Mouse (Mus musculus) ES-E14 (cell line): ENCODE data around the gene Epha5. TPM values are rescaled to one million over a fixed set of nuclear protein-coding genes. Genes with fewer than 3 reads are reported as not detected.

Source experiments
- DNase-seq: peaks from one replicate; pipeline ENCODE4 v3.0.0-alpha.2; 2013; ENCODE audit warnings: low read depth, low spot score
- H3K27ac ChIP-seq: 2 replicates; pipeline ENCODE4 v1.5.1; 2012; ENCODE audit warnings: low read depth, mild to moderate bottlenecking, low read length, moderate library complexity, mixed read lengths; ENCODE audit not compliant: poor library complexity, insufficient read depth, severe bottlenecking
- H3K36me3 ChIP-seq: 2 replicates; pipeline ENCODE4 v1.6.1; 2012; ENCODE audit warnings: mild to moderate bottlenecking, low read length, moderate library complexity, mixed read lengths; ENCODE audit not compliant: control insufficient read depth, poor library complexity, insufficient read depth, severe bottlenecking
- H3K4me1 ChIP-seq, 2 experiments: fragments of 150-350 bp in 1 of 2; sonication (generic) in 1 of 2; 2 replicates each; pipeline ENCODE4 v1.6.1; 2012; ENCODE audit warnings: low read length in 2 of 2, mild to moderate bottlenecking in 1 of 2, mixed read lengths in 1 of 2; ENCODE audit not compliant: control insufficient read depth in 2 of 2, insufficient read depth in 2 of 2, poor library complexity in 1 of 2
- H3K4me3 ChIP-seq, 2 experiments: fragments of 150-350 bp in 1 of 2; sonication (generic) in 1 of 2; 2 replicates each; pipeline ENCODE4 v1.5.1; 2012; ENCODE audit warnings: low read length in 2 of 2, low read depth in 1 of 2, mild to moderate bottlenecking in 1 of 2, mixed read lengths in 1 of 2; ENCODE audit not compliant: insufficient read depth in 1 of 2, poor library complexity in 1 of 2, severe bottlenecking in 1 of 2
- H3K9ac ChIP-seq: 2 replicates; pipeline ENCODE4 v1.6.1; 2012; ENCODE audit warnings: low read depth, mild to moderate bottlenecking, low read length, mixed read lengths; ENCODE audit not compliant: poor library complexity, insufficient read depth, severe bottlenecking
- H3K9me3 ChIP-seq: fragments of 150-350 bp; sonication (generic); 2 replicates; pipeline ENCODE4 v1.6.1; 2012; ENCODE audit warnings: low read depth, mild to moderate bottlenecking, low read length; ENCODE audit not compliant: control insufficient read depth, insufficient read depth
- CHD2 ChIP-seq: IDR thresholded peaks from 2 replicates; pipeline ENCODE4 v1.6.1; 2014; ENCODE audit warnings: mild to moderate bottlenecking, low read depth, low read length, inconsistent platforms
- HCFC1 ChIP-seq: IDR thresholded peaks from 2 replicates; pipeline ENCODE4 v1.6.1; 2012; ENCODE audit warnings: low read length, inconsistent platforms, borderline replicate concordance; ENCODE audit not compliant: insufficient read depth
- MAFK ChIP-seq: IDR thresholded peaks from 2 replicates; pipeline ENCODE4 v1.6.1; 2014; ENCODE audit warnings: mild to moderate bottlenecking, low read depth, low read length, inconsistent platforms; ENCODE audit not compliant: insufficient read depth
- ZC3H11A ChIP-seq: IDR thresholded peaks from 2 replicates; pipeline ENCODE4 v1.6.1; 2012; ENCODE audit warnings: low read depth, mild to moderate bottlenecking, inconsistent platforms, low read length, borderline replicate concordance
- ZNF384 ChIP-seq: IDR thresholded peaks from 2 replicates; pipeline ENCODE4 v1.6.1; 2012; ENCODE audit warnings: low read depth, low read length, inconsistent platforms
- in situ Hi-C, 2 experiments: fragments of 600-800 bp; cut with MboI; formaldehyde crosslinking; loops; one replicate each; pipeline ENCODE4 v1.15.1; 2025; ENCODE audit warnings: low sequenced_read_pairs in 2 of 2, inconsistent platforms in 1 of 2; ENCODE audit not compliant: unreplicated experiment in 2 of 2
- total RNA-seq: library from RNA; depleted of rRNA; stranded (reverse); fragments of 300-350 nt; gene quantifications from 2 replicates; pipeline ENCODE4 v1.2.3, GENCODE M21; 2012

Epha5 gene
- total RNA-seq, 1 experiment = 0.13 TPM

- H3K36me3 ChIP-seq = no peaks in the 10 kb centered on the region
- H3K4me3 ChIP-seq = no peak overlapping the region
- no peaks in the 10 kb centered on the region for H3K4me1 ChIP-seq
- in situ Hi-C loops = no loop called here
- no peaks in the 10 kb centered on the region for H3K9me3 ChIP-seq
- DNase-seq = no peak
- TF ChIP-seq ZNF384 (no peak), ZC3H11A (no peak), CHD2 (no peak), HCFC1 (no peak)
- H3K27ac ChIP-seq = no peak overlapping the region
- H3K9ac ChIP-seq = no peak overlapping the region
Measured at GRCm38 (mm10) chr5:84208609-84209008, 208.6 kb downstream of the Epha5 start.

GRCm38 (mm10) chr5:84193348-84193747 is 223.8 kb downstream of the Epha5 start:
- TF ChIP-seq HCFC1 (no peak), CHD2 (no peak), ZC3H11A (no peak), MAFK (no peak), ZNF384 (no peak)
- no peaks in the 10 kb centered on the region for H3K36me3 ChIP-seq
- H3K9ac ChIP-seq = no peak overlapping the region
- in situ Hi-C loops = no loop called here
- no peaks in the 10 kb centered on the region for H3K9me3 ChIP-seq
- H3K27ac ChIP-seq = no peak overlapping the region
- DNase-seq = no peak
- H3K4me3 ChIP-seq = no peak overlapping the region
- H3K4me1 ChIP-seq = no peaks in the 10 kb centered on the region

GRCm38 (mm10) chr5:84184189-84184588 is 233.0 kb downstream of the Epha5 start:
- no peaks in the 10 kb centered on the region for H3K4me1 ChIP-seq
- no peak for DNase-seq
- in situ Hi-C loops = no loop called here
- no peak for TF ChIP-seq ZNF384
- H3K27ac ChIP-seq = no peak overlapping the region
- no peaks in the 10 kb centered on the region for H3K9me3 ChIP-seq
- no peaks in the 10 kb centered on the region for H3K36me3 ChIP-seq
- H3K4me3 ChIP-seq = no peak overlapping the region
- no peak overlapping the region for H3K9ac ChIP-seq

- H3K4me1 ChIP-seq = no peaks in the 10 kb centered on the region
- no peaks in the 10 kb centered on the region for H3K9me3 ChIP-seq
- H3K27ac ChIP-seq = no peak overlapping the region
- in situ Hi-C loops = no loop called here
- H3K4me3 ChIP-seq = no peak overlapping the region
- TF ChIP-seq ZNF384 = no peak
- TF ChIP-seq HCFC1 = no peak
- no peak for TF ChIP-seq CHD2
- TF ChIP-seq MAFK = no peak
- no peak for TF ChIP-seq ZC3H11A
- H3K9ac ChIP-seq = no peak overlapping the region
- DNase-seq = no peak
- H3K36me3 ChIP-seq = no peaks in the 10 kb centered on the region
Measured at GRCm38 (mm10) chr5:84153095-84153494, 264.1 kb downstream of the Epha5 start.

- no peak overlapping the region for H3K9ac ChIP-seq
- no peak overlapping the region for H3K27ac ChIP-seq
- TF ChIP-seq CHD2 (no peak), HCFC1 (no peak), ZNF384 (no peak), ZC3H11A (no peak), MAFK (no peak)
- in situ Hi-C loops = no loop called here
- no peak for DNase-seq
- no peaks in the 10 kb centered on the region for H3K4me1 ChIP-seq
- H3K36me3 ChIP-seq = no peaks in the 10 kb centered on the region
- no peak overlapping the region for H3K4me3 ChIP-seq
- no peaks in the 10 kb centered on the region for H3K9me3 ChIP-seq
Measured at GRCm38 (mm10) chr5:84142138-84142537, 275.0 kb downstream of the Epha5 start.
